Mouse (Mus musculus) cerebellum, adult 2 months (tissue): ENCODE results near the gene Map3k3. TPM values are rescaled to one million over a fixed set of nuclear protein-coding genes. Genes with fewer than 3 reads are reported as not detected.
A peak's percentile ranks its signal among the peaks of the same experiment; 100 is the strongest.

ENCODE experiments used
- DNase-seq, 2 experiments: peaks; one replicate each; pipeline ENCODE4 v3.0.0; 2021
- H3K27ac ChIP-seq: fragments of 200-500 bp; 2 replicates; pipeline ENCODE4 v1.5.1; 2012; ENCODE audit warnings: low read length, control low read depth, inconsistent platforms; ENCODE audit not compliant: insufficient read depth
- H3K27me3 ChIP-seq: fragments of 200-500 bp; 2 replicates; pipeline ENCODE4 v1.6.1; 2012; ENCODE audit warnings: inconsistent platforms, mild to moderate bottlenecking, low read length, moderate library complexity; ENCODE audit not compliant: control insufficient read depth, insufficient read depth
- H3K4me1 ChIP-seq: fragments of 200-500 bp; 2 replicates; pipeline ENCODE4 v1.6.1; 2011; ENCODE audit warnings: low read length; ENCODE audit not compliant: control insufficient read depth, insufficient read depth
- H3K4me3 ChIP-seq: fragments of 200-500 bp; replicated peaks from 2 replicates; pipeline ENCODE3; 2011; ENCODE audit warnings: mild to moderate bottlenecking, low read depth, low read length, control low read depth; ENCODE audit not compliant: insufficient read depth
- CTCF ChIP-seq: fragments of 200-500 bp; IDR thresholded peaks from 2 replicates; pipeline ENCODE4 v1.5.1; 2011; ENCODE audit warnings: low read depth, mild to moderate bottlenecking, control low read depth, low read length, moderate library complexity, borderline replicate concordance; ENCODE audit not compliant: insufficient read depth
- POLR2A ChIP-seq: fragments of 200-500 bp; IDR thresholded peaks from 2 replicates; pipeline ENCODE4 v1.6.1; 2011; ENCODE audit warnings: low read length, control low read depth, borderline replicate concordance; ENCODE audit not compliant: insufficient read depth
- WGBS: fragments of 180-500 bp; shearing (Covaris S2); methylation state at CpG from one replicate; pipeline ENCODE4 v1.1.7; 2018; 5-methylcytosine and 5-hydroxymethylcytosine counted together
- polyA plus RNA-seq: library from polyadenylated mRNA; depleted of rRNA; stranded (reverse); fragments of >200 nt; gene quantifications from 2 replicates; pipeline ENCODE4 v1.2.3, GENCODE M21; 2012

Map3k3 gene
- polyA plus RNA-seq, 1 experiment = 33.8 TPM

DNA sequence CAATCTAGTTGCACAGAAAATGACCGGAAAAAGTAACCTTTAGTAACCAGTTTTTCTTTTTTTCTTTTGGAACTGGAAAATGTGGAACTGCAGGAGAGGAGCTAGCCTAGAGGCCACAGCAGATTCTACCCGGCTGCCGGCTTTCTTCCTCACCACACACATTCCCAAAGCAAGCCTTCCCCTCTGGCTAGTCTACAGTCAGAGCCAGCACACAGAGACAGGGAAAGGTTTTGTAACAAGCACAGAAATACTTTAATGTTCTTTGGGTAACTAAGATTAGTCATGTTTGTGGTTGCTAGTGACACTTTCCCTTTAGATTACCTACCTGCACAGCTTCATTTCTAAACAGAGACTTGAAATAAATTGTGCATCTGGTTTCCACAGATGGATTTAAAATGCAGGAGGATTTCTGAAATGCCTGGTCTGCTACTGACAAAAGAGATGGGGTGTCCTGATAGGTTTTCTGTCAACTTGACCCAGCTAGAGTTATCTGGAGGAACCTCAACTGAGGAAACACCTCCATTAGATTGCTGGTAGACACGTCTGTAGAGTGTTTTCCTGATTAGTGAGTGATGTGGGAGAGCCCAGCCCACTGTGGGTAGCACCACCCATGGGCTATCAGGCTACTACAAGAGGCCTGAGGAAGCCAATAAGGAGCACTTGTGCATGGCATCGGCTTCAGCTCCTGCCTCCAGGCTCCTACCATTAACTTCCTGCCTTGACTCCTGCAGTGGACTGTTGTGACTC, 93.8 kb downstream of the Map3k3 start:
- no peaks in the 10 kb centered on the region for H3K27me3 ChIP-seq
- H3K27ac ChIP-seq = peak overlapping the region; percentile 68
- DNase-seq = no peak
- WGBS = 44% methylated on average over 5 of the region's 5 CpGs
- no peak overlapping the region for H3K4me3 ChIP-seq
- TF ChIP-seq CTCF = no peak
- no peak for TF ChIP-seq POLR2A
- peaks cover 44% of the 10 kb centered on the region for H3K4me1 ChIP-seq

DNA sequence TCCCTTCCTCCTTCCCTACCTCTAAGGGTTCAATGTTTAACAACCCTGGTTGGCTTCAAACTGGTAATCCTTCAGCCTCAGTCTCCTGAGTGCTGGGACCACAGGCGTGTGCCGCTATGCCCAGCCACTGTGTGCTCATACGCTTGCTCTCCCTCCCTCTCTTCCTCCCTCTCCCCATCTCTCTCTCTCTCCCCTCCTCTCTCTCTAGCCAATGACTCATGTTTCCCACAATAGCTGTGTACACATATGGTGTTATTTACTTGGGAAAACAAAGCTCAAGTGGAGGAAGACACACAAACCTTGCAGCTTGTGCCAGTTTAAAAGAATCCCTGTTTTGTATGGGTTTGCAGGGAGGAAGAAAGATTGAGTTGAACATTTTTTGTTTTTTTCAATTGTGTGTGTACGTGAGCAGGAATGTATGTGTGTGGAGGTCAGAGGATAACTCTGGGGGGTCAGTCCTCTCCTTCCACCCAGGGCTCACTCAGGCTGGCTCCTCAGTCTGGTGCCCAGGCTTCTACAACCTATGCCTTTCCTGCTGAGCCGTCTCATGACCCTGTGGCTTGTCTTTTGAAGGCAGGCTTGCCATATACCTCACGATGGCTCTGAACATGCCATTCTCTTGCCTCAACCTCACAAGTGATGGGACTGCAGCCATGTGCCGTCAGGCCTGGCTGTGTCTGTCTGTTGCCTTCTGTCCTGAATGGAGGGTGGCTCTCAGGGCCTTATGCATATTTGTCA, 95.5 kb downstream of the Map3k3 start:
- peaks cover 35% of the 10 kb centered on the region for H3K4me1 ChIP-seq
- H3K4me3 ChIP-seq = no peak overlapping the region
- WGBS = 6% methylated on average over 7 of the region's 7 CpGs
- TF ChIP-seq CTCF (no peak), POLR2A (peak; percentile 81; the same call in 1 of the 2 replicates)
- DNase-seq = peak; percentile 81 to 91
- H3K27ac ChIP-seq = peak overlapping the region; percentile 99
- no peaks in the 10 kb centered on the region for H3K27me3 ChIP-seq

DNA sequence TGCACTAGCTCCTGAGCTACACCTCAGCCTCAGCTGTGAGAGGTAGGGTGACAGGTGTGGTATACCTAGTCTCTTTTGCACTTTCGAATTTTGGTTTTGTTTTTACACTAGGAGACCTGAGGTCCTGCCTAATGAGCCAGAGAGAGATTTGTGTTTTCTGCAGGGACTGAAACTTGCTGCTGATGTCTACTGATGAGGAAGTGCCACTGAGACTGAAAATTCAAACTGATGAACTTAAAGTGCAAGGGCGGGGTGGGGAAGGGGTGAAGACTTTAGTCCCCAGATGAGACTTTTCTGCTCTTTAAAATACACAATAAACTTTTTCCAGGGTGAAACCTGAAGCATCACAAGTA, 96.0 kb downstream of the Map3k3 start:
- Histone ChIP-seq H3K27me3 (no peaks in the 10 kb centered on the region), H3K4me3 (no peak overlapping the region), H3K27ac (peak overlapping the region; percentile 99), H3K4me1 (peaks cover 29% of the 10 kb centered on the region)
- no peak for DNase-seq
- WGBS = 72% methylated on average over 2 of the region's 2 CpGs
- TF ChIP-seq CTCF = no peak
- TF ChIP-seq POLR2A = no peak

DNA sequence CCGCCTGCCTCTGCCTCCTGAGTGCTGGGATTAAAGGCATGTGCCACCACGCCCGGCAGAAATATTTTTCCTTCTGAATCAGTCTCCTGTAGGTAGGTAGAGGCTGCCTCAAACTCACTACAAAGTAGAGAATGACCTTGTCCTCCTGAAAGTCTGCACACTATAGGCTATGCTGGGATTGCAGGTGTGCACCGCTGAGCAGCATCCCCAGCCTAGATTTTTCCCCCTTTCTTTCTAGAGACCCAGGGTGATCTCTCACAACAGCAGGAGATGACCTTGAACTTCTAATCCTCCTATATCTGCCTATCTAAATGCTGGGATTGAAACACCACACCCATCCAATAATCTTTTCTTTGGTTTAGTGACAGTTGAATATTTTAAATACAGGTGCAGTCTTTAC, 102.9 kb downstream of the Map3k3 start:
- 96% methylated on average over 4 of the region's 4 CpGs for WGBS
- no peak overlapping the region for H3K27ac ChIP-seq
- H3K4me1 ChIP-seq = peaks cover 2% of the 10 kb centered on the region; the same call in 1 of the 2 replicates
- DNase-seq = no peak
- TF ChIP-seq CTCF (no peak), POLR2A (no peak)
- H3K27me3 ChIP-seq = no peaks in the 10 kb centered on the region
- H3K4me3 ChIP-seq = no peak overlapping the region

DNA sequence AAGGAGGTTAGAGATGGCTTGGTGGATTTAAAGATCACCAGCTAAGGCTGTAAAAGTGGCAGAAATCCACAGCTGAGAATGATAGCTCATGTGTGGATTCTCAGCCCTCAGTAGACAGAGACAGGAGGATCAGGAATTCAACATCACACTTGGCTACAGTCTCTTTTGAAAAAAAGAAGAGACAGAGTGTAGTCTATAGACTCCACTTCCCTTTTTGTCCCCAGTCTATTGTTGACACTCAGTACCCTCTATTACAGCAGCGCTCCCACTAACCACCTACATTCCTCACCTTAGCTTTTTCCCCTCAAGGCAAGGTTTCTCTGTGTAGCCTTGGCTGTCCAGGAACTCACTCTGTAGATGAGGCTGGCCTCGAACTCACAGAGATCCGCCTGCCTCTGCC, 107.3 kb downstream of the Map3k3 start:
- H3K27ac ChIP-seq = no peak overlapping the region
- TF ChIP-seq CTCF (no peak), POLR2A (no peak)
- WGBS = over 99% methylated on average over 3 of the region's 3 CpGs
- no peaks in the 10 kb centered on the region for H3K27me3 ChIP-seq
- no peak for DNase-seq
- no peak overlapping the region for H3K4me3 ChIP-seq
- peaks cover 2% of the 10 kb centered on the region; the same call in 1 of the 2 replicates for H3K4me1 ChIP-seq

DNA sequence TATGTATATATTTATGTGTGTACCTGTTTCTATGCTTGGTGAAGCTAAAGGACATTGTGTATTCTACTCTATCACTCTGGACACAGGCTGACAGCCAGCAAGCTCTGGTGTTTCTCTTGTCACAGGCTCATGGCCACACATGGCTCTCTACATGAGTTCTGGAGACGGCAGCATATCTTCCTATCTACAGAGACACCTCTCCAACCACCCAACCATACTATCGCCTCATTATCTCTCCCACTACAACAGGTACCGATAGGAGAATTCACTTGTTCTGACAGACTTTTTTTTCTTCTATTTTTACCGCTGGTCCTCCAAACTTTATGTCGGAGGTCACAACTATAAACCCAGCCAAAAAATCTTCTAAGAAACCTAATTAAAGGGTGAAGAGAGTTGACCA, 107.8 kb downstream of the Map3k3 start:
- DNase-seq = no peak
- H3K27me3 ChIP-seq = no peaks in the 10 kb centered on the region
- WGBS = 55% methylated on average over 5 of the region's 5 CpGs
- no peak for TF ChIP-seq CTCF
- no peak for TF ChIP-seq POLR2A
- H3K4me1 ChIP-seq = peaks cover 2% of the 10 kb centered on the region; the same call in 1 of the 2 replicates
- H3K4me3 ChIP-seq = no peak overlapping the region
- no peak overlapping the region for H3K27ac ChIP-seq

DNA sequence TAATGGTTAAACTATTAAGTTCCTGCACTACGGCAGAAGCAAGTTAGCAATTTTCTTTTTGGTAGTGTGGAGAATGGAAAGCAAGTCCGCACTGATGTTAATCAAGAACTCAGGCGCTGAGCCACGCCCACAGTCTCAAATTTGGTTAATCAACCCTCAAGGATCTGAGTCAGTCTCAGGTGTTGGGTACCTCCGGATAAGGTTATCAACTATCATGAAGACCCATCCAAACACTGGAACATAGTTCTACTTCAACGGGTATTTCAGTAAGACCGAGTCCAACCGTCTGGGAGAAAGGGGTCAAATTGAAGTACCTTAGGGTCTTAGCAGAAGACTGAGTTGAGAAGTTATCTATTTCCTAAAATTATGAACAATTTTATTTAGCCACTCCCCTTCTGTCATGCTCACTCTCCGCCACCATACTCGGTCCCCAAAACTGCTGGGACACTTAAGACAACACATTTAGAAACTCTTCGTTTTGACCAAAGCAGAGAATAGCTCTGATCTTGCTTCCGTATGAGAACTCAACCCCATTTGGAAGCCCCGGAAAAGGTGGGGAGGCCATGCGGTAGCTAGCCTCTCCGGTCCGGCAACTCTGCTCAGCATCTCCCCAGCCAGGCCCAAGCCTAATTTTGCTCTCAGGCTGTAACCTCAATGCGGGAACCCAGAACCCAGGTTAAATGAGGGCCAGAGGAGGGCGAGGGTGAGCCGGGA, 108.4 kb downstream of the Map3k3 start:
- TF ChIP-seq POLR2A = no peak
- no peak for TF ChIP-seq CTCF
- Histone ChIP-seq H3K27me3 (no peaks in the 10 kb centered on the region), H3K27ac (peak overlapping the region; percentile 55; the same call in 1 of the 2 replicates), H3K4me1 (peaks cover 2% of the 10 kb centered on the region; the same call in 1 of the 2 replicates), H3K4me3 (peak overlapping the region; percentile 75)
- no peak for DNase-seq
- 9% methylated on average over 19 of the region's 19 CpGs for WGBS
